Mouse (Mus musculus): Measurements from ENCODE around the gene Prr9. TPM values are rescaled to one million over a fixed set of nuclear protein-coding genes. Genes with fewer than 3 reads are reported as not detected.
A peak's percentile ranks its signal among the peaks of the same experiment; 100 is the strongest.

The Prr9 gene
- polyA plus RNA-seq, 1 experiment from 2014 or later, result not detected

GRCm38 (mm10) chr3:92081285-92081931 is 42.3 kb downstream of the Prr9 start:
- peak overlapping the region; percentile 75 for H3K4me3 ChIP-seq (replicated peaks)
- H3K4me2 ChIP-seq, result peak overlapping the region; percentile 96
- 0 out of 2 replicates have a peak, but pooled peaks cover 4% of the 10 kb centered on the region for H3K4me1 ChIP-seq
- peak overlapping the region; percentile 63 for H3K9ac ChIP-seq
- peak overlapping the region; percentile 87 for H3K27ac ChIP-seq
- H3K9me3 ChIP-seq, result no peaks in the 10 kb centered on the region
- under 1% methylated on average over 68 of the region's 76 CpGs for WGBS
- no peaks in the 10 kb centered on the region for H3K36me3 ChIP-seq (replicated peaks)
- H3K27me3 ChIP-seq, result peaks cover 40% of the 10 kb centered on the region
- peak; percentile 79 for ATAC-seq (ENCODE audit: low FRiP score)

GRCm38 (mm10) chr3:92080462-92081284 is 43.1 kb downstream of the Prr9 start:
- Histone ChIP-seq H3K27ac (peak overlapping the region; percentile 87), H3K4me3 (replicated peaks) (peak overlapping the region; percentile 75), H3K27me3 (peaks cover 40% of the 10 kb centered on the region)

More at GRCm38 (mm10) chr3:92080462-92081284, 43.1 kb downstream of the Prr9 start:
- Histone ChIP-seq H3K36me3 (replicated peaks) (no peaks in the 10 kb centered on the region), H3K9ac (peak overlapping the region; percentile 63), H3K9me3 (no peaks in the 10 kb centered on the region), H3K4me2 (peak overlapping the region; percentile 96), H3K4me1 (0 out of 2 replicates have a peak, but pooled peaks cover 4% of the 10 kb centered on the region)
- under 1% methylated on average over 74 of the region's 82 CpGs for WGBS
- peak; percentile 88 for ATAC-seq (ENCODE audit: low FRiP score)

Other genes with a start within 250 kb of the Prr9 start
- gene Pglyrp3, start 109.4 kb downstream of the Prr9 start, polyA plus RNA-seq (2016; fragmentation: Nextera tagmentation; extraction: Ambion mirVana), result not detected in 2 replicates
- gene Lor, start 40.8 kb downstream of the Prr9 start, polyA plus RNA-seq (2016; fragmentation: Nextera tagmentation; extraction: Ambion mirVana), result 1.6 TPM in 2 replicates
- gene Lelp1, start 18.8 kb upstream of the Prr9 start, polyA plus RNA-seq (2016; fragmentation: Nextera tagmentation; extraction: Ambion mirVana), result not detected in 2 replicates
- not detected in 2 replicates for gene Sprr2a1, start 91.9 kb upstream of the Prr9 start, polyA plus RNA-seq (2016; fragmentation: Nextera tagmentation; extraction: Ambion mirVana)
- gene Sprr2a2, start 92.0 kb upstream of the Prr9 start, polyA plus RNA-seq (2016; fragmentation: Nextera tagmentation; extraction: Ambion mirVana), result not detected in 2 replicates
- gene Sprr2a3, start 161.5 kb upstream of the Prr9 start, polyA plus RNA-seq (2016; fragmentation: Nextera tagmentation; extraction: Ambion mirVana), result not detected in 2 replicates
- gene Sprr2b, start 192.7 kb upstream of the Prr9 start, polyA plus RNA-seq (2016; fragmentation: Nextera tagmentation; extraction: Ambion mirVana), result not detected in 2 replicates
- not detected in 2 replicates for gene Sprr2d, start 215.2 kb upstream of the Prr9 start, polyA plus RNA-seq (2016; fragmentation: Nextera tagmentation; extraction: Ambion mirVana)
- not detected in 2 replicates for gene Sprr2e, start 228.2 kb upstream of the Prr9 start, polyA plus RNA-seq (2016; fragmentation: Nextera tagmentation; extraction: Ambion mirVana)
- gene Sprr2f, start 241.2 kb upstream of the Prr9 start, polyA plus RNA-seq (2016; fragmentation: Nextera tagmentation; extraction: Ambion mirVana), result not detected in 2 replicates

All from forebrain, embryonic 12.5 days (tissue).